Mouse (Mus musculus) lung, embryonic 14.5 days (tissue): ENCODE measurements at regions not wholly inside any gene's neighbourhood (a gene's known extent, or its start where the extent isn't known, plus 50 kb on each side); places are given as distances from the start of the nearest gene placed in this dataset.

Source experiments
- ATAC-seq: fragments of 200-750 bp; cut with Nextera tagmentation; 2 replicates; pipeline ENCODE4 v1.8.0; 2017; ENCODE audit warnings: mild to moderate bottlenecking, moderate TSS enrichment, moderate library complexity; ENCODE audit not compliant: insufficient read depth
- DNase-seq: peaks from one replicate; pipeline ENCODE4 v3.0.0-alpha.2; 2015
- H3K27ac ChIP-seq: fragments of 300-500 bp; sonication (generic); 2 replicates; pipeline ENCODE4 v1.5.1; 2014; ENCODE audit warnings: low read depth, mild to moderate bottlenecking, moderate library complexity
- H3K27me3 ChIP-seq: fragments of 300-500 bp; sonication (generic); 2 replicates; pipeline ENCODE4 v1.6.1; 2014; ENCODE audit warnings: low read length, control low read depth; ENCODE audit not compliant: insufficient read depth
- H3K36me3 ChIP-seq: fragments of 300-500 bp; sonication (generic); 2 replicates; pipeline ENCODE4 v1.6.1; 2014; ENCODE audit warnings: control low read depth; ENCODE audit not compliant: insufficient read depth
- H3K4me1 ChIP-seq: fragments of 300-500 bp; sonication (generic); 2 replicates; pipeline ENCODE4 v1.6.1; 2014; ENCODE audit warnings: antibody characterized with exemption, control low read depth; ENCODE audit not compliant: insufficient read depth
- H3K4me2 ChIP-seq: fragments of 300-500 bp; sonication (generic); 2 replicates; pipeline ENCODE4 v1.6.1; 2014; ENCODE audit warnings: mild to moderate bottlenecking
- H3K4me3 ChIP-seq: fragments of 300-500 bp; sonication (generic); 2 replicates; pipeline ENCODE4 v1.5.1; 2014; ENCODE audit warnings: low read depth, low read length
- H3K9ac ChIP-seq: fragments of 300-500 bp; sonication (generic); 2 replicates; pipeline ENCODE4 v1.6.1; 2014
- H3K9me3 ChIP-seq: fragments of 300-500 bp; sonication (generic); 2 replicates; pipeline ENCODE4 v1.6.1; 2016; ENCODE audit warnings: low read depth, low read length, control low read depth
- CTCF ChIP-seq: IDR thresholded peaks from 2 replicates; pipeline ENCODE4 v1.5.1; 2016; ENCODE audit warnings: antibody characterized with exemption, low read depth
- WGBS: fragments of 180-500 bp; shearing (Covaris S2); extraction: QIAGEN DNeasy Blood & Tissue Kit; methylation state at CpG from one replicate; pipeline ENCODE4 v1.1.7; 2014; 5-methylcytosine and 5-hydroxymethylcytosine counted together

DNA sequence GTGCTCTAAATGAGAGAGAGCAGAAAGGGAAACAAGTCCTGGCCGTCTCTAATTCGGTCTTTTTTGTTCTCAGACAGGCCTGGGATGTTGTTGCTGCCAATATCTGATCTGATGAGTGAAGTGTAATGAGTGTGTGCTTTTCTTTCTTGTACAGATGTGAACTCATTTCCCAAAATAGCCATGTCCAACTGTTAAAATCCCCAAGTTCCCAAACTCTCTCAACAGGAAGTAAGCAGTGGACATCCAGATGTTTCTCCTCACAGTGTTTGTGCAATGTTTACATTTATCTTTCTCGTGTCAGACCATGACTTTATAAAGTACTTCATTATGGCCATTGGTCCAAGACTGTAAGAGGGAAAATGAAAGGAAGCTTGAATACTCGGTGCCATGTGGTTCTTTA lies 161.5 kb downstream of the Tm2d1 start:
- TF ChIP-seq CTCF: no peak
- Histone ChIP-seq H3K9me3 (no peaks in the 10 kb centered on the region), H3K4me1 (no peaks in the 10 kb centered on the region), H3K4me2 (no peak overlapping the region), H3K4me3 (no peak overlapping the region), H3K9ac (no peak overlapping the region), H3K27ac (no peak overlapping the region), H3K36me3 (no peaks in the 10 kb centered on the region), H3K27me3 (no peaks in the 10 kb centered on the region)
- ATAC-seq (peak; percentile 93), DNase-seq (peak; percentile 93)
- WGBS: 30% methylated on average over 4 of the region's 4 CpGs

DNA sequence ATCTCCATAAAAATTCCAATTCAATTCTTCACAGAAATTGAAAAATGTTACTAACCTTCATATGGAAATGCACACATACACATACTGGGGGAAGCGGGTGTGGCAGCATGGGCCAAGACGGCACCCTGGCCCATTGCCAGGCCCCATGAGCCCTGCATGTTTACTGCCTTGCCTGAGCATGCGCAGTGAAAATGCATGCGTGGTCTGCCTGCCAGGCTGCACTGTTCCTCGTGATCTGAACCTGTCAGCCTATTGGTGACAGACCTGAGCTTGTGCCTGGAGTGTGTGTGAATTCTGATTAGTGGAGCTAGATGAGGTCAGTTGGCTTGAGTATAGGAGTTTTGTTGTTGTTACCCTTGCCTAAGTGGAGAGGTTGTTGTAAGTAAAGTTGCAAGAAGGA lies 167.9 kb downstream of the Tm2d1 start:
- TF ChIP-seq CTCF: no peak
- Histone ChIP-seq H3K27me3 (no peaks in the 10 kb centered on the region), H3K27ac (no peak overlapping the region), H3K4me1 (no peaks in the 10 kb centered on the region), H3K9ac (no peak overlapping the region), H3K36me3 (no peaks in the 10 kb centered on the region), H3K9me3 (no peaks in the 10 kb centered on the region), H3K4me3 (no peak overlapping the region), H3K4me2 (no peak overlapping the region)
- WGBS: 74% methylated on average over 5 of the region's 5 CpGs
- ATAC-seq: no peak
- no peak for DNase-seq

DNA sequence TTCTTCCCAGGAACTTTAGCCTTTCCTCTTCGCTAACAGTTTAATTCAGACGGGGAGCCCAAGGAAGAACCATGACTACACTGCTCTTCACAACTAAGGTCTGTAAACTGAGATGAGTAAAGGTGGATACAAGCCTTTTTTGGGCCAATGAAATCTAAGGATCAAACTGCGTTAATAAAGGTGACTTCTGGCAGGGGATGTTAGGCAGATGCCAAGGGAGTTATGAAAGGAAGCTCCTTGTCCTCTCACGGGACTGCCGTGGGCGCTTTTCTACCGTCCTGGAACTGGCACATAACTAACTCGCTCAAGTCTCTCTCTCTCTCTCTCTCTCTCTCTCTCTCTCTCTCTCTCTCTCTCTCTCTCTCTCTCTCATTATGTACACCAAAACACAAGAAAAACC lies 175.7 kb downstream of the Tm2d1 start:
- Histone ChIP-seq H3K9me3 (no peaks in the 10 kb centered on the region), H3K27ac (no peak overlapping the region), H3K27me3 (no peaks in the 10 kb centered on the region), H3K4me1 (no peaks in the 10 kb centered on the region), H3K9ac (no peak overlapping the region), H3K4me3 (no peak overlapping the region), H3K36me3 (no peaks in the 10 kb centered on the region), H3K4me2 (no peak overlapping the region)
- 82% methylated on average over 8 of the region's 8 CpGs for WGBS
- TF ChIP-seq CTCF: no peak
- ATAC-seq: no peak
- no peak for DNase-seq

DNA sequence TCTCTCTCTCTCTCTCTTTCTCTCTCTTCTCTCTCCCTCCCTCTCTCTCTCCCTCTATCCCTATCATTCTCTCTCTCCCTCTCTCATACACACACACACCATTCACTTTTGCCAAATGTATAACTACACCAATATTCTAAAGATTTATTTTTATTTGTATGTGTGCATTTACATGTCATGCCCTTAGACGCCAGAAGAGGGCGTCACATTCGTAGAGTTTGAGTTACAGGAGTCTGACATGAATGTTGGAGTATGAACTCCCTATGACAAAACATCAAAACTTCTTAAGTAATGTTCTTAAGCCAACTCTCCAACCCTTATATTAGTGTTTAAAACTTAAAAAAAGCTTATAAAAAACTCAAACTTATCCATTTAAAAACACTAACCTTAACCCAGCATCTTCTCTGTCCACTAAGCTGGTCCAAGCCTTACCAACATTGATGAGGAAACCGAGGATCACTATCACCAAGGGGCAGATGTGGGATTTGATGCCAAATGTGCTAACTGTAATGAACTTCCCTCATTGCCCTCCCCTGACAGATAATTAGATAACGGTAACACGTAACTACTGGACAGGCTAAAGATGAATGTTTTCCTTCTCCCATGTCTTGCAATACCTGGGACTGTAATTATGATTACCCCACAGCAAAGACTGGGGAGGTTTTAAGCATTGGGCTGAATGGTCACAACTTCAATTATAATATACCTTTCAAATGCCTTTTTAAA lies 176.7 kb downstream of the Tm2d1 start:
- 44% methylated on average over 6 of the region's 6 CpGs for WGBS

DNA sequence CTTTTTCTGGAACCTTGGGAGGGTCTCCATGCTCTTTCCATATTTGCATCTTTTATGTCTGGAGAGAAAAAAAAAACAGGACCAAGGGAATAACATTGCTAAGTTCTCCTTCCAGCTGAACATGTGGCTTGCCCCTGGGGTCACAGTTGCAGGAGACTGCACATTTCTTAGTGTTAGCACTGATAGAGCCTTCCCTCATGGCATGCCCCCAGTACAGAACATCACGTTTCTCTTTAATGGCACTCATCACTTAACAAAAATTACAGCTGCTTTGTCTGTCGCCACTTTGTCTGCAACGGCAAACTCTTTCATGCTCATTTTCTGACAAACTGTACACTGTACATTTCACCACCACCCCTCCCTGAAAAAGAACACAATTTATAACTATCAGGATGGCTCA lies 180.0 kb downstream of the Tm2d1 start:
- H3K9ac ChIP-seq: no peak overlapping the region
- H3K9me3 ChIP-seq: no peaks in the 10 kb centered on the region
- no peak overlapping the region for H3K4me3 ChIP-seq
- no peak overlapping the region; the same call in 1 of the 2 replicates for H3K27ac ChIP-seq
- WGBS: 35% methylated on average over 3 of the region's 3 CpGs
- ATAC-seq: peak; percentile 87
- no peaks in the 10 kb centered on the region for H3K4me1 ChIP-seq
- H3K4me2 ChIP-seq: no peak overlapping the region
- peak; percentile 69 for DNase-seq
- H3K36me3 ChIP-seq: no peaks in the 10 kb centered on the region
- no peak for TF ChIP-seq CTCF
- no peaks in the 10 kb centered on the region for H3K27me3 ChIP-seq

More for the DNA sequence above, 176.7 kb downstream of the Tm2d1 start:
- no peaks in the 10 kb centered on the region for H3K27me3 ChIP-seq
- no peak for DNase-seq
- ATAC-seq: no peak
- H3K27ac ChIP-seq: no peak overlapping the region
- H3K4me3 ChIP-seq: no peak overlapping the region
- no peak overlapping the region for H3K9ac ChIP-seq
- no peaks in the 10 kb centered on the region for H3K36me3 ChIP-seq
- no peaks in the 10 kb centered on the region for H3K4me1 ChIP-seq
- H3K9me3 ChIP-seq: no peaks in the 10 kb centered on the region
- H3K4me2 ChIP-seq: no peak overlapping the region
- TF ChIP-seq CTCF: peak; percentile 20; the same call in 1 of the 2 replicates

- H3K4me3 ChIP-seq: no peak overlapping the region
- no peaks in the 10 kb centered on the region for H3K36me3 ChIP-seq
- WGBS: 79% methylated on average over 2 of the region's 2 CpGs
- H3K9ac ChIP-seq: no peak overlapping the region
- H3K27ac ChIP-seq: peak overlapping the region; percentile 14; the same call in 1 of the 2 replicates
- no peak overlapping the region for H3K4me2 ChIP-seq
- no peak for TF ChIP-seq CTCF
- no peaks in the 10 kb centered on the region for H3K27me3 ChIP-seq
- no peaks in the 10 kb centered on the region for H3K4me1 ChIP-seq
- ATAC-seq (no peak), DNase-seq (no peak)
- no peaks in the 10 kb centered on the region for H3K9me3 ChIP-seq
Measured at GRCm38 (mm10) chr4:98202232-98202631, 180.9 kb downstream of the Tm2d1 start.

GRCm38 (mm10) chr4:98201102-98201501 lies 182.0 kb downstream of the Tm2d1 start:
- no peak overlapping the region for H3K4me2 ChIP-seq
- no peak overlapping the region for H3K9ac ChIP-seq
- H3K9me3 ChIP-seq: no peaks in the 10 kb centered on the region
- no peaks in the 10 kb centered on the region for H3K27me3 ChIP-seq
- H3K4me3 ChIP-seq: no peak overlapping the region
- DNase-seq: no peak
- no peaks in the 10 kb centered on the region for H3K4me1 ChIP-seq
- WGBS: 50% methylated on average over 3 of the region's 3 CpGs
- H3K27ac ChIP-seq: no peak overlapping the region
- H3K36me3 ChIP-seq: no peaks in the 10 kb centered on the region
- ATAC-seq: no peak
- no peak for TF ChIP-seq CTCF
